Mouse (Mus musculus): ENCODE results near the gene Fam193b. TPM values are rescaled to one million over a fixed set of nuclear protein-coding genes. Genes with fewer than 3 reads are reported as not detected.

Fam193b gene
- polyA plus RNA-seq, 1 experiment from 2014 or later, result 16.8 TPM

DNA sequence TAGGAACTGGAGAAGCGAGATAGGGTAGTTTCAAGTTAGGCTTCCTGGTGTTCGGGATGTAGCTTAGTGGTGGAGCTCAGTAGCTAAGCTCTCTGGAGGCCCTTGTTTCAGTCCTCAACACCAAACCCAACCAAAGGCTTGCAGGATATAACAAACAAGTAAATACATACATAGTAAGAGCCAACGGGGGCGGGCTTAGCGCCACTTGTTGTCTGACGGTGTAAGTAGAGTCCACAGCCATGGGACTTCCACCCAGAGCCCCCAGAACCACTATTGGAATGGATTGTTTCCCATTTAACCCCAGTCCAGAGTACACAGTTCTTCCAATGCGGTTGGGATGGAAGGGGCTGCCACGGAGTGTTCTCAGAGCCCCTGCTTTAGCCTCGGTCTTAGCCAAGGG, 57.1 kb downstream of the Fam193b start:
- WGBS, result 36% methylated on average over 9 of the region's 9 CpGs
- no peak overlapping the region for H3K27ac ChIP-seq (replicated peaks in 1 of 2; ENCODE audit: control insufficient read depth in 1 of 2, insufficient read depth in 1 of 2, low read depth in 2 of 2, low read length in 2 of 2)

DNA sequence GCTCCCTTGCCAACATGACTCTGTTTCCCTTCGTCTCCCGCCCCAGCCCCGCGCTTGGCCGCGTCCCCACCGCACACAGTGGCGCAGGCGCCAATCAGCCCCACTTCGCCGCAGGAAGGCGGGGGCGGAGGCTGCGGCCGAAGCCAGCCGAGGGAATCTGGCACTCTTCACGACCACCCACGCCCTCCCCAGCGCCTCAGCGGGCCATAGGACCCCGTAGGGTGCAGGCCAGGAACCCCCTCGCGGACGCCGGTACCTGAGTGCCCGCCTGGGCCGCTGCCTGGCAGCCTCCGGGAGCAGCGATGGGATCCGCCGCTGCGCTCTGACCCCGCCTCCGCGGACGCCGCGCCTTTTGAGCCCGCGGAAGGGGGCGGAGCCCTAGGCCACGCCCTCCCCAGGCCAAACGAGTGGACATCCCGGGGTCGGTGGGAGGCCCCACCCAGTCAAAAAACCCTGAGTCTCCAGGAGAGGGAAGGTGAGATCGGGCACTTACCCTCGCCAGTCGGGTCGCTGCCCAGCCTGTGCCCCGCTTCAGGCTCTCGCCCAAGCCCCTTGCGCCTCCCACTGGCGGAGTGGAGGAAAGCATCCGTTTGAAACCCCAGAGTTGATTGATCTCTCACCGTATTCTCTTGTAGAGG, 57.7 kb downstream of the Fam193b start, which contains the start of gene Pdlim7:
TSS of gene Pdlim7 (minus strand) at position 566 of the 638 bp plus-strand sequence.
- H3K27me3 ChIP-seq (ENCODE audit: control insufficient read depth, insufficient read depth, low read length), result peaks cover 14% of the 10 kb centered on the region
- under 1% methylated on average over 55 of the region's 55 CpGs for WGBS
- H3K9ac ChIP-seq (ENCODE audit: low read length), result peak within 1 kb of the TSS; percentile 99
- H3K36me3 ChIP-seq (ENCODE audit: control insufficient read depth, insufficient read depth, low read length), result peaks cover 31% of the 10 kb centered on the region
- no peaks in the 10 kb centered on the region for H3K9me3 ChIP-seq (ENCODE audit: control insufficient read depth, low read length)
- peak; percentile 40; the same call in 1 of the 2 replicates for ATAC-seq (ENCODE audit: insufficient number of reproducible peaks, insufficient read depth, low FRiP score, low read depth)
- peaks cover 29 to 40% of the 10 kb centered on the region in 2 experiments for H3K4me1 ChIP-seq (ENCODE audit: control insufficient read depth in 2 of 2, insufficient read depth in 2 of 2, low read length in 2 of 2)
- peak within 1 kb of the TSS; percentile 92 for H3K4me2 ChIP-seq (ENCODE audit: low read length)
- peak within 1 kb of the TSS; percentile 84 to 99 for H3K4me3 ChIP-seq (ENCODE audit: control insufficient read depth in 1 of 2, insufficient read depth in 1 of 2, low read depth in 1 of 2, low read length in 2 of 2)
- peak within 1 kb of the TSS; percentile 97 to 99 for H3K27ac ChIP-seq (replicated peaks in 1 of 2; ENCODE audit: control insufficient read depth in 1 of 2, insufficient read depth in 1 of 2, low read depth in 2 of 2, low read length in 2 of 2)

More for the DNA sequence above, 57.1 kb downstream of the Fam193b start:
- peak overlapping the region; percentile 99; the same call in 1 of the 2 replicates for H3K9ac ChIP-seq (ENCODE audit: low read length)
- peaks cover 25% of the 10 kb centered on the region for H3K36me3 ChIP-seq (ENCODE audit: control insufficient read depth, insufficient read depth, low read length)
- no peaks in the 10 kb centered on the region for H3K9me3 ChIP-seq (ENCODE audit: control insufficient read depth, low read length)
- H3K27me3 ChIP-seq (ENCODE audit: control insufficient read depth, insufficient read depth, low read length), result peaks cover 14% of the 10 kb centered on the region
- H3K4me2 ChIP-seq (ENCODE audit: low read length), result peak overlapping the region; percentile 92
- peaks cover 29 to 34% of the 10 kb centered on the region in 2 experiments for H3K4me1 ChIP-seq (ENCODE audit: control insufficient read depth in 2 of 2, insufficient read depth in 2 of 2, low read length in 2 of 2)
- H3K4me3 ChIP-seq (ENCODE audit: control insufficient read depth in 1 of 2, insufficient read depth in 1 of 2, low read depth in 1 of 2, low read length in 2 of 2), result peak overlapping the region in 1 of 2 experiments; percentile 99; a peak in 2 of 4 replicates
- ATAC-seq (ENCODE audit: insufficient number of reproducible peaks, insufficient read depth, low FRiP score, low read depth), result no peak

DNA sequence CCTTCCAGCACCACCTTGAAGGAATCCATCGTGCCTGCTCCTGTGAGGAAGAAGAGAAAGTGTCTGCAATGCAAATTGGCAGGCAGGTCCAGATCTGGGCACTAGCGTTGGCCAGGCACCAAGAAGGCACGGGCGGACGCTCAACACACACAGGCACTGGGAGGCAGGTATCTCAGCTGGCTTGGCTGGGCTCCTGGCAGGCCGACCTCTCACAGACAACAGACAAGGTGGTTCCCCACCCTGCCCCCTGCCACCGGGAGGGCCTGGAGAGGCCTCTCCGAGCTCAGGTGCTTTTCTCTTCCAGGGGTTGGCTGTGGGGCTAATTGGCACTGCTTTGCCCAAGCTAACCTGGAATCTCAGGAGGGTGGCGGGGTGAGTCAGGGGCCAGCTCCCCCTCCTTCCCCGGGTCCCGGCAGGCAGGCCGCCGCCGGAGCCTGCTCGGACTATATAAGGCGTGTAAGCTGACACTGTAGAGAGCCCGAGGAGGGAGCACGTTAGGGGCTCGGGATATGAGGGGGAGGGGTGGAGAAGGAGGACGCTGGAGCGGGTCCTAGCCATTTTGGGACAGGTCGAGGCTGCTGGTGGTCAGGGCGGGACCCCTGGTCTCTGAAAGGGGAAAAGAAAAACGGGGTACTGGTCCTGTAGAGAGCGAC, 58.4 kb downstream of the Fam193b start:
- H3K9ac ChIP-seq (ENCODE audit: low read length), result peak overlapping the region; percentile 99
- WGBS, result 1% methylated on average over 25 of the region's 25 CpGs
- H3K4me2 ChIP-seq (ENCODE audit: low read length), result peak overlapping the region; percentile 92
- H3K4me3 ChIP-seq (ENCODE audit: control insufficient read depth in 1 of 2, insufficient read depth in 1 of 2, low read depth in 1 of 2, low read length in 2 of 2), result peak overlapping the region; percentile 84 to 99
- ATAC-seq (ENCODE audit: insufficient number of reproducible peaks, insufficient read depth, low FRiP score, low read depth), result peak; percentile 41
- peak overlapping the region; percentile 97 to 99 for H3K27ac ChIP-seq (replicated peaks in 1 of 2; ENCODE audit: control insufficient read depth in 1 of 2, insufficient read depth in 1 of 2, low read depth in 2 of 2, low read length in 2 of 2)
- no peaks in the 10 kb centered on the region for H3K9me3 ChIP-seq (ENCODE audit: control insufficient read depth, low read length)
- peaks cover 38% of the 10 kb centered on the region for H3K36me3 ChIP-seq (ENCODE audit: control insufficient read depth, insufficient read depth, low read length)
- H3K27me3 ChIP-seq (ENCODE audit: control insufficient read depth, insufficient read depth, low read length), result peaks cover 8% of the 10 kb centered on the region
- H3K4me1 ChIP-seq (ENCODE audit: control insufficient read depth in 2 of 2, insufficient read depth in 2 of 2, low read length in 2 of 2), result peaks cover 29 to 41% of the 10 kb centered on the region in 2 experiments

DNA sequence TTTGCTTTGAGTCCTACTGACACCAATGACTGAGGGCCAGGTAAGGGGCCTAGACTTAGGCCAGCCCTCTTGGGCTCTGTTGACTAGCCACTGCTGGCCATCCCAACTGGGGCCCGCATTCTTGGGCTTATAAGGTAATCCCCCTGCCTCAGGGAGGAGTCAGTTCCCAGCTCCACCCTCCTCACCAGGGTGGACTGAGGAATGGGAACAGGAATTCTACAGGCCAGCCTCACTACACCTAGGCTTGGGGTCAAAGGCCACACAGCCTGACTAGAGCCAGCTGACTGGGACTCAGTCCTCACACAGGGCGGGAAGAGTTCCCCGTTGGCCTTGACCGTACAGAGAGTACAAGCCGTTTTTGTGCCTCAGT, 59.4 kb downstream of the Fam193b start:
- Histone ChIP-seq H3K9ac (ENCODE audit: low read length) (peak overlapping the region; percentile 99), H3K4me2 (ENCODE audit: low read length) (peak overlapping the region; percentile 92), H3K4me1 (ENCODE audit: control insufficient read depth in 2 of 2, insufficient read depth in 2 of 2, low read length in 2 of 2) (peaks cover 29 to 41% of the 10 kb centered on the region in 2 experiments), H3K9me3 (ENCODE audit: control insufficient read depth, low read length) (no peaks in the 10 kb centered on the region), H3K27ac (replicated peaks in 1 of 2; ENCODE audit: control insufficient read depth in 1 of 2, insufficient read depth in 1 of 2, low read depth in 2 of 2, low read length in 2 of 2) (peak overlapping the region; percentile 97 to 99), H3K4me3 (ENCODE audit: control insufficient read depth in 1 of 2, insufficient read depth in 1 of 2, low read depth in 1 of 2, low read length in 2 of 2) (peak overlapping the region; percentile 84 to 99), H3K36me3 (ENCODE audit: control insufficient read depth, insufficient read depth, low read length) (peaks cover 48% of the 10 kb centered on the region), H3K27me3 (ENCODE audit: control insufficient read depth, insufficient read depth, low read length) (peaks cover 8% of the 10 kb centered on the region)
- 7% methylated on average over 5 of the region's 5 CpGs for WGBS
- no peak for ATAC-seq (ENCODE audit: insufficient number of reproducible peaks, insufficient read depth, low FRiP score, low read depth)

DNA sequence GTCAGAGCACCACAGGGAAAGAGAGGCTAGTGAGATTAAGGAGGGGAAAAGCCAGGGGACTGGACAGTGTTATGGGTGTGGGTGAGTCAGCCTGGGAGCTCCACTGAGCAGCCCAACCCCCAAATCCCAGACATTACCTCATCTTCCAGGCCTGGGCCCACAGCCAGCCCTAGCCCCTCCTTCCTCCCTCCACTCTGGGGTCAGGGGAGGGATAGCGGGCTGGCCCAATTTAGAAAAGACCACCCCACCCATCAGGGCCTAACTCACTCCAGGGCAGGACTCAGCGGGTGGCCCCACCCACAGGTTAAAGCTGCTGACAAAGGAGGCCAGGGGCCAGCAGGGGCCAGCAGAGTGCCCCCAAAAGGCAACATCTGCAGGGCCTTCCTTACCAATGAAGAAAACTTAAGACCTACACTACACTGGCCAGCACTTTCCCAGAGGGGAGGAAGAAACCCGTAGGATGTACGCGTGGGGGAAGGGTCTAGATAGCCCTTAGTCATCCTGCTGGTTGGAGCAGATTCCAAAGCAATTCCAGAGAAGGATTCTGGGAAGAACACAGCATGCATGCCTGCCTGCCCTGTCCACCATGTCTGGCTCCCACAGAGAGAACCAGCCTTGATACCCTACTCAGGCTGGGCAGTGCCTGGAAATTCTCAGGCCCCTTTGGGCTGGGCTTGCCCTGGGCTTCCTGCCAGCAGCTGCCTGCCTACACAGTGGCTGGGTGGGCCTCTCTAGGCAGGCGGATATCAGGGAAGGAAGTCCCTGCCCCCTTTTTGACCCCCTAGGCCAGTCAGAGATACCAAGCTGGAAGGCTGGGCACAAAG, 60.0 kb downstream of the Fam193b start:
- peak; percentile 78 for ATAC-seq (ENCODE audit: insufficient number of reproducible peaks, insufficient read depth, low FRiP score, low read depth)
- peaks cover 29 to 41% of the 10 kb centered on the region in 2 experiments for H3K4me1 ChIP-seq (ENCODE audit: control insufficient read depth in 2 of 2, insufficient read depth in 2 of 2, low read length in 2 of 2)
- H3K27ac ChIP-seq (replicated peaks in 1 of 2; ENCODE audit: control insufficient read depth in 1 of 2, insufficient read depth in 1 of 2, low read depth in 2 of 2, low read length in 2 of 2), result peak overlapping the region; percentile 97 to 99
- H3K4me3 ChIP-seq (ENCODE audit: control insufficient read depth in 1 of 2, insufficient read depth in 1 of 2, low read depth in 1 of 2, low read length in 2 of 2), result peak overlapping the region; percentile 21 to 99
- no peaks in the 10 kb centered on the region for H3K9me3 ChIP-seq (ENCODE audit: control insufficient read depth, low read length)
- H3K36me3 ChIP-seq (ENCODE audit: control insufficient read depth, insufficient read depth, low read length), result peaks cover 54% of the 10 kb centered on the region
- peak overlapping the region; percentile 99 for H3K9ac ChIP-seq (ENCODE audit: low read length)
- 3% methylated on average over 6 of the region's 6 CpGs for WGBS
- H3K4me2 ChIP-seq (ENCODE audit: low read length), result peak overlapping the region; percentile 92
- H3K27me3 ChIP-seq (ENCODE audit: control insufficient read depth, insufficient read depth, low read length), result peaks cover 8% of the 10 kb centered on the region

DNA sequence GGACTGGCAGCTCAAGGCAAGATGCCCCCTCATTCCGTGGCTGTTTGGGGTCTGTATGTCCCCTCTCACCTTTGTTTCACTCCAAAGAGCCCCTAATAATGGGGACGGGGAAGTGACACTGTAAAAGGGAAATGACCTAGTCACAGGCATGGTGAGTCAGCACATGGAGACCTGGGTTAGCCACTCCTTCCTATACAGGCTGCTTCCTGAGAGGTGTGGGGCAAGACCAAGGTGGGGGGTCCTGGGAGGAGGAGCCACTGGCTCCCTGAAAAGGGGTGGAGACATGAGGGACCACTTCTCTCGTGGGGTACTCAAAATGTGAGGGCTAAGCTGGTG, 60.6 kb downstream of the Fam193b start:
- 10% methylated on average over 3 of the region's 3 CpGs for WGBS
- peak overlapping the region; percentile 6 to 17; a peak in 3 of 4 replicates for H3K4me3 ChIP-seq (ENCODE audit: control insufficient read depth in 1 of 2, insufficient read depth in 1 of 2, low read depth in 1 of 2, low read length in 2 of 2)
- H3K27me3 ChIP-seq (ENCODE audit: control insufficient read depth, insufficient read depth, low read length), result peaks cover 7% of the 10 kb centered on the region
- H3K9ac ChIP-seq (ENCODE audit: low read length), result peak overlapping the region; percentile 63
- peak overlapping the region; percentile 92 for H3K4me2 ChIP-seq (ENCODE audit: low read length)
- H3K9me3 ChIP-seq (ENCODE audit: control insufficient read depth, low read length), result no peaks in the 10 kb centered on the region
- peak overlapping the region; percentile 72 to 97 for H3K27ac ChIP-seq (replicated peaks in 1 of 2; ENCODE audit: control insufficient read depth in 1 of 2, insufficient read depth in 1 of 2, low read depth in 2 of 2, low read length in 2 of 2)
- peak; percentile 4 for ATAC-seq (ENCODE audit: insufficient number of reproducible peaks, insufficient read depth, low FRiP score, low read depth)
- H3K36me3 ChIP-seq (ENCODE audit: control insufficient read depth, insufficient read depth, low read length), result peaks cover 60% of the 10 kb centered on the region
- H3K4me1 ChIP-seq (ENCODE audit: control insufficient read depth in 2 of 2, insufficient read depth in 2 of 2, low read length in 2 of 2), result peaks cover 29 to 41% of the 10 kb centered on the region in 2 experiments

DNA sequence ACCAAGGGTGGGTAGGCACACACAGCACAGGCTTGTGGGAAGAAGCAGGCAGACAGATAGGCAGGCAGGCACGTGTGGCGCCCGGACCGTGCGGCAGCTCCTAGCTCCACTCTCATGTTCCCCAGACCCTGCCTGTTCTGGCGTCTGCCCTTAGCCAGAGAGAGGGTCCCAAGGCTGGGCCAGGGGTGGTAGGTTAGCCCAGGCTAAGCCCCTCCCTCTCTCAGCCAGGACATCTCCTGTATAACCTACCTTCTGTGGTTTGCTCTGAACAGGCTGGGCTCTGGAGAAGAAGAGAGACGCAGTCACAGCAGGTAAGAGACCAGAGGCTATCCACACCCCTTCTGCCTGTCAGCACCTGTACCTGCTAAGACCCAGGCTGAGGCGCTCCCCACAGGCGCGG, 62.4 kb downstream of the Fam193b start:
- WGBS, result 88% methylated on average over 10 of the region's 10 CpGs
- H3K27ac ChIP-seq (replicated peaks in 1 of 2; ENCODE audit: control insufficient read depth in 1 of 2, insufficient read depth in 1 of 2, low read depth in 2 of 2, low read length in 2 of 2), result no peak overlapping the region
- no peak overlapping the region for H3K4me2 ChIP-seq (ENCODE audit: low read length)
- no peak for ATAC-seq (ENCODE audit: insufficient number of reproducible peaks, insufficient read depth, low FRiP score, low read depth)
- H3K4me3 ChIP-seq (ENCODE audit: control insufficient read depth in 1 of 2, insufficient read depth in 1 of 2, low read depth in 1 of 2, low read length in 2 of 2), result no peak overlapping the region
- H3K36me3 ChIP-seq (ENCODE audit: control insufficient read depth, insufficient read depth, low read length), result peaks cover 78% of the 10 kb centered on the region
- H3K4me1 ChIP-seq (ENCODE audit: control insufficient read depth in 2 of 2, insufficient read depth in 2 of 2, low read length in 2 of 2), result peaks cover 29 to 46% of the 10 kb centered on the region in 2 experiments
- no peaks in the 10 kb centered on the region for H3K27me3 ChIP-seq (ENCODE audit: control insufficient read depth, insufficient read depth, low read length)
- no peaks in the 10 kb centered on the region for H3K9me3 ChIP-seq (ENCODE audit: control insufficient read depth, low read length)
- no peak overlapping the region for H3K9ac ChIP-seq (ENCODE audit: low read length)

All from heart, embryonic 14.5 days (tissue).